Mouse (Mus musculus) lung, adult 2 months (tissue): ENCODE data around the gene Afap1.

Experiments
- CTCF ChIP-seq: fragments of 200-500 bp; IDR thresholded peaks from 2 replicates; pipeline ENCODE4 v1.5.1; 2011; ENCODE audit warnings: mild to moderate bottlenecking, low read length, control low read depth; ENCODE audit not compliant: insufficient read depth
- POLR2A ChIP-seq: fragments of 200-500 bp; IDR thresholded peaks from 2 replicates; pipeline ENCODE4 v1.6.1; 2011; ENCODE audit warnings: low read depth, mild to moderate bottlenecking, control low read depth, low read length, borderline replicate concordance; ENCODE audit errors: extremely low read depth

DNA sequence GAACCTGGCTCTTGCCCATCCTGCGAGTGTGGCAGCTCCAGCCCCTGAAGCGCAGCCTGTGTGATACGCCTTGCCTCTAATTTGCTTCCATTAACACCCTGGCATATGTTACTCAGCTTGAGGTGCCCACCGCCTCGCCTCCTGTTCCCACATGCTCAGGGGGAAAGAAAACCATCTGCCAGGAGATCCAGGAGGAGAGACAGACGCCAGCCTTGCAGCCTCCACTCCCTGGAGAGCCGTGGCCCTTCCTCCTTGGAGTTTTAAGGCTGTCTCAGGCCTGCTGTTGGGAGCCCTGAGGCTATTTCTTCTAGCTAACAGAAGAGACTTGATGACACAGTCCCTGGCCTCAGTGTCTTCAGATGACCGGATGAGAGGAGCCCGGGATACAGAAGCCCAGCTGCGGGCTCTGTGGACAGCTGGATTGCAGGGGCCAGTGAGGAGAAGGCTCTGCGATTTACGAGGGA, 32.1 kb downstream of the Afap1 start:
- TF ChIP-seq CTCF (no peak), POLR2A (no peak)
